Mouse (Mus musculus): ENCODE measurements at regions not wholly inside any gene's neighbourhood (a gene's known extent, or its start where the extent isn't known, plus 50 kb on each side); places are given as distances from the start of the nearest gene placed in this dataset.

GRCm38 (mm10) chr5:126573766-126574165, 667.8 kb upstream of the Tmem132c start:
- DNase-seq: no peak

- DNase-seq: no peak
Observed at GRCm38 (mm10) chr5:126597786-126598330, 643.8 kb upstream of the Tmem132c start.

DNA sequence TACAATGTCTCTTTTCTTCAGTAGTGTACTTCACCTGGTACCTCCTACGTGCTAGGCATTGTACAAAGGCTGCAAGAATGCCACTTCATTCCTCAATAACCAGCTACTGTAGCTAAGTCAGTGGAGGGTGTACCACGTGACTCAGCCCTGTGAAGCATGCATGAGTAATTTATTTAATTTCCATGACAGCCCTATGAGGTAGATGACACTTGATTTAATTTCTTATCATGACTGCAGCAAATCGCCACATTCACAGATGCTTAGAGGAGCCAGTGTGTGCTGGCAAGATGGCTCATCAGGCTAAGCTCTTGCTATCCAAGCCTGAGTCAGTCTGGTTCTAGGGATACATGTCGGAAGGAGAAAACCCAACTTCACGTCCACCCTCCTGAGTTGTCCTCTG, 642.0 kb upstream of the Tmem132c start:
- no peak for DNase-seq

DNA sequence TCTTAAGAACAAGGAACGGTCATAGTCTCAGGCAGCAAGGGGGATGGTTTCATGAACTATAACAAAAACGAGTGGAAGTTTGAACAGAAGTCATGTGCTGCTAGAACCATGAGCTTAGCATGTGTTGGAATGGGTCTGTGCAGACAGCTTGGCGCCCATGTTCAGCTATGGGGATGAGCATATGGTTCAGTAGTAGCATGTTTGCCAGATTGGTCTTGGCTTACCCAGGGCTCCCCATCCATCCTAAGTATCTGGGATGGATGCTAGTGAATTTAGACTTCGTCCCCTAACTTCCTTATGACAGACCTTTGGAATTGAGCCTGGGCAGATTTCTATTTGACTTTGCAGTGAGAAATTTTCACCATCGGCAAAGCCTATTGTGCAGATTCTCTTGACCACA, 634.9 kb upstream of the Tmem132c start:
- no peak for DNase-seq

GRCm38 (mm10) chr5:126612571-126612970, 629.0 kb upstream of the Tmem132c start:
- no peak for DNase-seq

DNA sequence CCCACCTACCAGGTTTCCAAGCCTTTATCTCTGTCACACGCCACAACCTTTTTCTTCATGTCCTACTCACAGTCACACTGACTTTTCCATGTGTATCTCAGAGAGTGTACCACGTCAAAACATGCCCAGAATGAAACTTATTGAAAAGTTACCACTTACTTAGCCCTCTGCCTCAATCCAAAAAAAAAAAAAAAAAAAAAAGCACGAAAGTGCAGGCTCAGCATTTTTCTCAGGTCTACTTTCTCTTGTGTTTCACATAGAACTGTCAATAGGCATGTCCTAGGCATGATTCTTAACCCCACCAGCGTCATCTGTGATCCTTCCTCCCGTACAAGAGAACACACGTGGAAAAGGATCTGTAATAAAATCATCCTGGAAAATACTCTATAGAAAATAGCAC, 619.1 kb upstream of the Tmem132c start:
- DNase-seq: no peak

- no peak for DNase-seq
Observed at GRCm38 (mm10) chr5:126623205-126623604, 618.4 kb upstream of the Tmem132c start.

GRCm38 (mm10) chr5:126629826-126630225, 611.8 kb upstream of the Tmem132c start:
- DNase-seq: no peak

DNA sequence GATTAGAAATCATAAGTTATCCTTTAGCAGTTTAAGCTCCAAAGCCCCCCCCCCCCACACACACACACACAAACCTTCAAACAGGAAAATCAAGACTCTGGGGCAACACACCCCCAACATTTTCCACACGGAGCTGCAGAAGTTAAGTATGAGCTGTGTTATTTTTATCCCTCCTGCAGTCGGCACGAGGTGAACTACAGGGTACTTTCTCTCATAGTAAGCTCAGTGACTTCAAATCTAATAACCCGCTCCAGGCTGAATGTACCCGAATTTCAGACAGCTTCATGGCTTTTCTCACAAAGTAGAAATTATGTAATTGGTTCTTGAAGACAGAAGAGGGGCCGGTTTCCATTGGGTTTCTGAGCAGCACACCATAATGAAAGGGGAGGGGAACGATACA, 591.2 kb upstream of the Tmem132c start:
- no peak for DNase-seq

GRCm38 (mm10) chr5:126651367-126651766, 590.2 kb upstream of the Tmem132c start:
- no peak for DNase-seq

GRCm38 (mm10) chr5:126662648-126663047, 579.0 kb upstream of the Tmem132c start:
- no peak for DNase-seq

GRCm38 (mm10) chr5:126671156-126671555, 570.5 kb upstream of the Tmem132c start:
- DNase-seq: no peak

DNA sequence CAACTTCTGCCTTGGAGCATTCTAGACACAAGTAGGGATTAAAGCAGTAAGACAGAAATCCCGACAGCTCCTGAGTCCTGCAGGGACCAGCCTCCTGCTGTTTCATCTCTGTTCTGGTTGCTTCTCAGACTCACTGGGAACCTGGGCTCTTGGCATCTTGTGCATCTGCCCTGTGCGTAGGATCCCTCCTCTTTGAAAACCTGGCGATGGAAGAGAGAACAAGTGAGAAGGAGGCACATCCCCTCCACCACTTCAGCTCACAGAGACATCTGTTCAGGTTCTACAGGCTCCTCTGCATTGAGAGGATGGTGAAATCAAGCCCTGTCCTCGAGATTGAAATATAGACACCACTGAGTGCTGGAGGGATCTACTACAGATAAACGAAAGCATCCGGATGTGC, 561.3 kb upstream of the Tmem132c start:
- DNase-seq: no peak

- no peak for DNase-seq
Observed at GRCm38 (mm10) chr5:126699314-126699713, 542.3 kb upstream of the Tmem132c start.

DNA sequence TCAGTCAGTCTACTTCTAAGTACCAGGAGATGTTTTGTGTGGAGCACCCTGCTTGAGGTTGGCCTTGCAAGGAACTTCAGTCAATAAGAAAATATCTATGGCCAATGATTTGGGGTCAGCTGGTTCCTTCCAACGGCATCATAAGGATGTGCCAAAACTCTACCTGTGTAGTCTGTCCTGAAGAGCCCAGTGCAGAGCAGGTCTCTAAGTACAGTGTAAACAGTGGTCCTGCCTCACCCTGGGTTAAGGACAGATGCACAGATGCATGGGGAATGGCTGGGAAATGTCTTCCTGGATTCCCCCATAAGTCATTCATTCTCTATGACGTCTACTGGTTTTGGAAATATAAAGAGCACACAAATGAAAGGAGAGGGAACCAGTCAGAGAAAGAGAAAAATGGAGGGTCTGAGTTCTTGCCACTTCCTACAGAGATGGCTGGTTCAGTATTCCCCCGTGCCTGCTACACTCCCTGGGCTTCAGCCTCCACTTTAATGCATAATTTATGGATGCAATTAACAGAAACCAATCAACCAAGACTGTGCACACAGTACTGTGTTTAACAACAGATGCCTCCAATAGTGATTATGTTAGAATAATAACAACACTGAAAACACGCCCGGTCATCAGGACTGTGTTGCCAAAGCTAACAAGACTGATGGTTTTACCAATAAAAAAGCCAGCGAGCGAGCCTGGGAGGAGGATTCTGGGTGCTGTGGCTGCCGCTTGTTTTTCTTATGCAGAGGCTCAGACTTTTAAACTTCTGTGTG, 537.9 kb upstream of the Tmem132c start:
- no peak for DNase-seq

DNA sequence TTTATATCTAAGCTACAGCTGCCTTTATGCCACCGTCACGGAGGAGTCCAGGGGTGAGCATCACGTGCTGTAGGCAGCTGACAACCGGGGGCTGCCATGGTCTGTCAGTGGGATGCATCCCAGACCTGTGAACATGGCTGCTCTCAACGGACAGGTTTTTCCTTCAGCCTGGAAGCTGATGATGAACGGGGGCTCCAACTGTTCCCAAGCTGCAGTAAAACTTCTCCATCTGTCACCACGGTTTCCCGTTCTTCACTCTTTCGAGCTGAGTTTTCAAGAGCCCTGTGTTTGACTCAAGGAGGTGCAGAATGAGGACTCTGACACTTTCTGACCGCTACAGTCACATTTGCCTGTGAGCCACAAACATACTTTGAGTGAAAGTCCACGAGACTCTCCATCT, 535.7 kb upstream of the Tmem132c start:
- DNase-seq: no peak

- DNase-seq: no peak
Observed at GRCm38 (mm10) chr5:126706701-126707100, 534.9 kb upstream of the Tmem132c start.

DNA sequence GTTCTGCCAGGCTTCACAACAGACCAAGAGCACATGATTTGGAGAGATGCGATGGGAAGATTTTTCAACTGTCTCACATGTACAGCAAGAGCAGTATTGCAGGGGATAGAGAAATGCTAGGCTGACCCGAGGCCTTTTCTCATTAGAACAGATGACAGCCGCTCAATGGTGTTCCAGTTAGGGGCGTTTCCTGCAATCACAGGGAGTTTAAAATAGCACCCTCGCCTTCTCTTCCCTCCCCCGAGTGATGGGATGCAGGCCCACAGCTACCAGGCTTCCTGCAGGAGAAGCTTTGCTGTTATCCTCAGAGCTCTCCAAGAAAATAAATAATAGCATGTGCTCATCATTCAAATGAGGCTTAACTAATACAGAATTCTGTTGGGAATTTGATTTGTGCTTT, 526.9 kb upstream of the Tmem132c start:
- DNase-seq: no peak

GRCm38 (mm10) chr5:126718421-126718820, 523.2 kb upstream of the Tmem132c start:
- DNase-seq: no peak

DNA sequence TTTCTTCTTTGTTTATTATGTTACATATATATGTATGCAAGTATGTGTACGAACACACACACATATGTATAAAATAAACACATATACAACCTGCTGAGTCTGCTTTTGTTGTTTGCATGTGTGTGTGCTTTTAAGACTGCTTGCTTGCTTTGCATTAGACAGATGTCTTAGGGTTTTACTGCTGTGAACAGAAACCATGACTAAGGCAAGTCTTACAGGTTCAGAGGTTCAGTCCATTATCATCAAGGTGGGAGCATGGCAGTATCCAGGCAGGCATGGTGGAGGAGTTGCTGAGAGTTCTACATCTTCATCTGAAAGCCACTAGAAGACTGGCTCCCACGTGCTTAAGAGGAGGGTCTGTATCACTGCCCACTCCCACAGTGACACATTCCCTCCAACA, 520.3 kb upstream of the Tmem132c start:
- DNase-seq: no peak

DNA sequence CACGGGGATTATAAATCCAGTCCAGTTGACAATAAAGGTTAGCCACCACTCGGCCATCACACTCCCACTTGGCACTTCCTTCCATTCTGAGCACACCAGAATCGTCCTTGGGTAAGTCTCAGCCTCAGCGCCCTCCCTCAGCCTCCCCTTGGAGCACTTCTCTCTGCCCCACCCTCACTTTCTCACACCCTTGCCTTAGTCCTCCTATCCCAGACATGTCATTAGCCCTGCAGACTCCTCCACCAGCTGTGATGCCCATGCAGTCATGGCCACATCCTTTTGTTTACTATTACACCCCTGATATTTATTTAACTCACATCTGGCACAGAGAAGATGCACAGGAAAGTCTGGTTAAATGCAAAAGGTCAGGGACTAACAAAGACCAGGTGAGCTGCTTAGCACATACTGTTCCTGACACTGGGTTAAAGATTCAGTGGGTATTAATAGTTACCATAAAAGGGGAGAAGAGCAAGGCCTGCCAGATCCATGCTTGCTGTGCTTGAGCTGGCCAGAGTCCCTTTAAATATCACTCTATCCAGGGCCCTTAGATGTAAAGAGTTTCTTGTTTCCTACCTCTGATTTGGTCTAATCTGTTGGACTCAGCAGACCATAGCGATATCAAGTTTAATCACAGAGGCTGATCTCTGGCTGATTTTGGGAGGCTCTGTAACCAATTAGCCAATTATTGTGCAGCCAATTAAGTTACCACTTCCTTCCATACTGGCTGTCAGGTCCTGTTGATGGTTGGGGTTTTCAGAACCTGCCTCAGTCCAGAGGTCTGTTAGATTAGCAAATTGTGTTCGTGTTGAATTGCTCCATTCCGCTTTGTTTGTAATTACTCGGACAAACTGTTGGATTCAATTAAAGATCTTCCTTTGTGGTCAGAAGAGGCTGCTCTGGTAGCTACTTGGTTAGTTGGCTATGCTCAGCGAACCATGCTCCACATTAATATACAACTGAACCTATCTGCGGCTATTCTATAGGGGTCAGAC, 518.0 kb upstream of the Tmem132c start:
- DNase-seq: no peak

DNA sequence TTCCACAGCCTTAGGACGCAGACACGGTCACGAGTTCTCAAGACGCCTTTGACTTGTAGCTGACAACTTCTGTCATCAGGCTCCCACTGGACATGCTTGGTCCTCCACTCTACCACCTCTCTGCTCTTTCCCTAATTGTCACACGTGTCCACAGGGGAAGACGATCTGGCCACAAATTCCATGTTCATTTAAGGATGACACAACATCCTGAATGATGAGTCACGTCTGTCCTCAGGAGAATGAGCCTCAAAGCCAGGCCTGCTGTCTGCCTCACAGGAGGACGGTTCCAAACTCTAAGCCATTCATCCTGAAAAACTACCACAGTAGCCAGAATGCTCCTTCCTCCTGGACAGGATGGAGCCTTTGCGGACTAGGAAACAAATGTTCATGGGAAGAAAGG, 517.3 kb upstream of the Tmem132c start:
- no peak for DNase-seq

- DNase-seq: no peak
Observed at GRCm38 (mm10) chr5:126733470-126733869, 508.1 kb upstream of the Tmem132c start.
